Mouse (Mus musculus) liver, embryonic 16.5 days (tissue): ENCODE measurements around the gene Mtor. TPM values are rescaled to one million over a fixed set of nuclear protein-coding genes. Genes with fewer than 3 reads are reported as not detected.

Source experiments
- ATAC-seq: fragments of 200-750 bp; cut with Nextera tagmentation; 2 replicates; pipeline ENCODE4 v1.8.0; 2017; ENCODE audit warnings: low read depth, mild to moderate bottlenecking, moderate number of reproducible peaks, moderate library complexity
- H3K27ac ChIP-seq: fragments of 300-500 bp; sonication (generic); 2 replicates; pipeline ENCODE4 v1.5.1; 2014; ENCODE audit warnings: mild to moderate bottlenecking, low read length
- H3K27me3 ChIP-seq: fragments of 300-500 bp; sonication (generic); 2 replicates; pipeline ENCODE4 v1.6.1; 2014; ENCODE audit warnings: low read depth, low read length, mixed read lengths; ENCODE audit not compliant: control insufficient read depth, insufficient read depth
- H3K36me3 ChIP-seq: fragments of 300-500 bp; sonication (generic); 2 replicates; pipeline ENCODE4 v1.6.1; 2014; ENCODE audit warnings: mild to moderate bottlenecking; ENCODE audit not compliant: control insufficient read depth, insufficient read depth
- H3K4me1 ChIP-seq: fragments of 300-500 bp; sonication (generic); 2 replicates; pipeline ENCODE4 v1.6.1; 2014; ENCODE audit warnings: low read depth, low read length, mixed read lengths; ENCODE audit not compliant: control insufficient read depth
- H3K4me2 ChIP-seq: fragments of 300-500 bp; sonication (generic); 2 replicates; pipeline ENCODE4 v1.6.1; 2014; ENCODE audit warnings: low read depth, low read length, mixed read lengths
- H3K4me3 ChIP-seq: fragments of 300-500 bp; sonication (generic); 2 replicates; pipeline ENCODE4 v1.5.1; 2014; ENCODE audit warnings: low read depth, mild to moderate bottlenecking, low read length
- H3K9ac ChIP-seq: fragments of 300-500 bp; sonication (generic); 2 replicates; pipeline ENCODE4 v1.6.1; 2014; ENCODE audit warnings: low read depth, low read length
- H3K9me3 ChIP-seq: fragments of 300-500 bp; sonication (generic); replicated peaks from 2 replicates; pipeline ENCODE4 v1.6.1; 2016; ENCODE audit warnings: low read length; ENCODE audit not compliant: control insufficient read depth
- WGBS: fragments of 180-500 bp; shearing (Covaris S2); extraction: QIAGEN DNeasy Blood & Tissue Kit; methylation state at CpG from one replicate; pipeline ENCODE4 v1.1.7; 2014; ENCODE audit not compliant: insufficient replicate concordance; 5-methylcytosine and 5-hydroxymethylcytosine counted together
- polyA plus RNA-seq: library from polyadenylated mRNA; unstranded; fragments of >200 nt; fragmentation: Nextera tagmentation; extraction: Ambion mirVana; gene quantifications from 2 replicates; pipeline ENCODE4 v1.2.1, GENCODE M21; 2015

The Mtor gene
- polyA plus RNA-seq, 1 experiment from 2014 or later: 7.6 TPM

- H3K4me1 ChIP-seq: peaks cover 8% of the 10 kb centered on the region
- no peak overlapping the region for H3K9ac ChIP-seq
- H3K27ac ChIP-seq: no peak overlapping the region
- H3K36me3 ChIP-seq: peaks cover under 1% of the 10 kb centered on the region
- ATAC-seq: no peak
- WGBS: 39% methylated on average over 4 of the region's 4 CpGs
- no peaks in the 10 kb centered on the region for H3K9me3 ChIP-seq
- no peak overlapping the region for H3K4me2 ChIP-seq
- no peaks in the 10 kb centered on the region for H3K27me3 ChIP-seq
- H3K4me3 ChIP-seq: no peak overlapping the region
These were observed 153.5 kb downstream of the Mtor start for GRCm38 (mm10) chr4:148601871-148602270.

- ATAC-seq: peak; percentile 55
- Histone ChIP-seq H3K9ac (peak within 1 kb of the TSS; percentile 31; the same call in 1 of the 2 replicates), H3K27ac (peak within 1 kb of the TSS; percentile 48), H3K36me3 (no peaks in the 10 kb centered on the region; the same call in 1 of the 2 replicates), H3K9me3 (no peaks in the 10 kb centered on the region), H3K27me3 (no peaks in the 10 kb centered on the region), H3K4me2 (peak within 1 kb of the TSS; percentile 40), H3K4me1 (peaks cover 8% of the 10 kb centered on the region), H3K4me3 (peak within 1 kb of the TSS; percentile 46)
- 62% methylated on average over 14 of the region's 14 CpGs for WGBS
These were observed 154.1 kb downstream of the Mtor start, which contains the start of gene Masp2 for GRCm38 (mm10) chr4:148602357-148603120. Masp2 (plus strand) TSS chr4:148602554.

GRCm38 (mm10) chr4:148603376-148604139, 155.1 kb downstream of the Mtor start:
- Histone ChIP-seq H3K36me3 (no peaks in the 10 kb centered on the region), H3K9me3 (no peaks in the 10 kb centered on the region), H3K4me1 (peaks cover 8% of the 10 kb centered on the region), H3K27me3 (no peaks in the 10 kb centered on the region), H3K4me3 (peak overlapping the region; percentile 46), H3K4me2 (peak overlapping the region; percentile 40), H3K9ac (peak overlapping the region; percentile 31; the same call in 1 of the 2 replicates), H3K27ac (no peak overlapping the region)
- no peak; the same call in 1 of the 2 replicates for ATAC-seq
- WGBS: 69% methylated on average over 10 of the region's 10 CpGs

- Histone ChIP-seq H3K4me1 (peaks cover 8% of the 10 kb centered on the region), H3K4me2 (peak overlapping the region; percentile 40; the same call in 1 of the 2 replicates), H3K4me3 (no peak overlapping the region), H3K9ac (no peak overlapping the region), H3K27me3 (no peaks in the 10 kb centered on the region), H3K9me3 (no peaks in the 10 kb centered on the region), H3K27ac (no peak overlapping the region), H3K36me3 (no peaks in the 10 kb centered on the region)
- WGBS: 66% methylated on average over 7 of the region's 7 CpGs
- ATAC-seq: no peak
These were observed 155.7 kb downstream of the Mtor start for GRCm38 (mm10) chr4:148604141-148604540.

- H3K27me3 ChIP-seq: no peaks in the 10 kb centered on the region
- H3K4me3 ChIP-seq: no peak overlapping the region
- ATAC-seq: 0 out of 2 replicates have a peak, but pooled peaks have one; percentile 33
- no peaks in the 10 kb centered on the region for H3K9me3 ChIP-seq
- H3K4me1 ChIP-seq: peaks cover 8% of the 10 kb centered on the region
- no peak overlapping the region for H3K27ac ChIP-seq
- H3K36me3 ChIP-seq: no peaks in the 10 kb centered on the region
- WGBS: 83% methylated on average over 3 of the region's 3 CpGs
- no peak overlapping the region for H3K4me2 ChIP-seq
- no peak overlapping the region for H3K9ac ChIP-seq
These were observed 156.2 kb downstream of the Mtor start for GRCm38 (mm10) chr4:148604541-148605165.

Other genes starting within 250 kb of the Mtor start
- 0.17 TPM in 1 of 2 replicates, not detected in the other for gene Disp3, start 160.6 kb upstream of the Mtor start, polyA plus RNA-seq
- gene Ubiad1, start 3.8 kb upstream of the Mtor start, polyA plus RNA-seq: 10.8 and 11.9 TPM in 2 replicates
- gene Angptl7, start 51.8 kb downstream of the Mtor start, polyA plus RNA-seq: 0.43 and 0.83 TPM in 2 replicates
- gene Exosc10, start 109.8 kb downstream of the Mtor start, polyA plus RNA-seq: 30.3 and 31.4 TPM in 2 replicates
- gene Srm, start 142.9 kb downstream of the Mtor start, polyA plus RNA-seq: 88.3 and 94.2 TPM in 2 replicates
- gene Masp2, start 153.9 kb downstream of the Mtor start, polyA plus RNA-seq: 58.7 and 65.9 TPM in 2 replicates
- 110 and 128 TPM in 2 replicates for gene Tardbp, start 178.4 kb downstream of the Mtor start, polyA plus RNA-seq
- not detected in 2 replicates for gene Gm572, start 194.7 kb downstream of the Mtor start, polyA plus RNA-seq